Mouse (Mus musculus) embryonic fibroblast, embryonic 13.5 days (primary cell): ENCODE data around the gene Gm49378.

Source experiments
- CTCF ChIP-seq: IDR thresholded peaks from 2 replicates; pipeline ENCODE4 v1.5.1; 2011; ENCODE audit warnings: mild to moderate bottlenecking, control low read depth, low read length, moderate library complexity, borderline replicate concordance; ENCODE audit not compliant: insufficient read depth
- POLR2A ChIP-seq: IDR thresholded peaks from 2 replicates; pipeline ENCODE4 v1.6.1; 2011; ENCODE audit warnings: low read depth, mild to moderate bottlenecking, control low read depth, low read length, moderate library complexity

- no peak for TF ChIP-seq CTCF
- no peak; the same call in 1 of the 2 replicates for TF ChIP-seq POLR2A
Measured at GRCm38 (mm10) chr14:55672741-55673060, 35.0 kb upstream of the Gm49378 start.
